Mouse (Mus musculus) kidney, adult 2 months (tissue): Measurements from ENCODE around the gene Olfr874. TPM values are rescaled to one million over a fixed set of nuclear protein-coding genes. Genes with fewer than 3 reads are reported as not detected.
"Not testable (repeated sequence)": the region's sequence is repeated elsewhere in the genome, so short reads cannot be mapped to it uniquely, and the experiment has no call there.

Source experiments
- DNase-seq: peaks from one replicate; pipeline ENCODE4 v3.0.0; 2021
- H3K27ac ChIP-seq: fragments of 200-500 bp; 2 replicates; pipeline ENCODE4 v1.5.1; 2012; ENCODE audit warnings: low read depth, low read length, control low read depth, inconsistent platforms; ENCODE audit not compliant: insufficient read depth
- H3K27me3 ChIP-seq: fragments of 200-500 bp; replicated peaks from 2 replicates; pipeline ENCODE4 v1.6.1; 2012; ENCODE audit warnings: mild to moderate bottlenecking, moderate library complexity, low read length, inconsistent platforms; ENCODE audit not compliant: control insufficient read depth, insufficient read depth
- H3K36me3 ChIP-seq: fragments of 200-500 bp; 2 replicates; pipeline ENCODE4 v1.6.1; 2012; ENCODE audit warnings: mild to moderate bottlenecking, moderate library complexity, low read length, inconsistent platforms; ENCODE audit not compliant: control insufficient read depth, insufficient read depth
- H3K4me1 ChIP-seq: fragments of 200-500 bp; 2 replicates; pipeline ENCODE4 v1.6.1; 2011; ENCODE audit warnings: low read length; ENCODE audit not compliant: control insufficient read depth, insufficient read depth
- H3K4me3 ChIP-seq: fragments of 200-500 bp; 2 replicates; pipeline ENCODE4 v1.5.1; 2011; ENCODE audit warnings: mild to moderate bottlenecking, low read depth, low read length, control low read depth; ENCODE audit not compliant: insufficient read depth
- CTCF ChIP-seq: fragments of 200-500 bp; conservative IDR thresholded peaks from 2 replicates; pipeline ENCODE4 v1.5.1; 2011; ENCODE audit warnings: low read depth, mild to moderate bottlenecking, control low read depth, low read length, moderate library complexity, mixed read lengths; ENCODE audit not compliant: insufficient read depth, insufficient read length
- POLR2A ChIP-seq: fragments of 200-500 bp; IDR thresholded peaks from one replicate; pipeline ENCODE4 v1.6.1; 2011; ENCODE audit warnings: low read depth, low read length, control low read depth
- WGBS: fragments of 180-500 bp; shearing (Covaris S2); methylation state at CpG from one replicate; pipeline ENCODE4 v1.1.7; 2018; 5-methylcytosine and 5-hydroxymethylcytosine counted together
- polyA plus RNA-seq: library from polyadenylated mRNA; depleted of rRNA; stranded (reverse); fragments of >200 nt; gene quantifications from 2 replicates; pipeline ENCODE4 v1.2.3, GENCODE M21; 2012; rRNA removed

The Olfr874 gene
- polyA plus RNA-seq, 1 experiment: not detected

GRCm38 (mm10) chr9:37762541-37762940 is 17.6 kb downstream of the Olfr874 start:
- H3K27ac ChIP-seq: no peak overlapping the region
- no peaks in the 10 kb centered on the region for H3K27me3 ChIP-seq
- no peak overlapping the region for H3K4me3 ChIP-seq
- no peak for DNase-seq
- no peaks in the 10 kb centered on the region for H3K36me3 ChIP-seq
- 41% methylated on average over 2 of the region's 2 CpGs for WGBS
- TF ChIP-seq CTCF: no peak
- H3K4me1 ChIP-seq: no peaks in the 10 kb centered on the region

GRCm38 (mm10) chr9:37770661-37771060 is 25.8 kb downstream of the Olfr874 start:
- WGBS: 63% methylated on average over 2 of the region's 2 CpGs
- Histone ChIP-seq H3K27ac (no peak overlapping the region), H3K4me3 (no peak overlapping the region), H3K36me3 (no peaks in the 10 kb centered on the region), H3K4me1 (no peaks in the 10 kb centered on the region), H3K27me3 (no peaks in the 10 kb centered on the region)
- TF ChIP-seq CTCF (no peak), POLR2A (no peak)
- no peak for DNase-seq

DNA sequence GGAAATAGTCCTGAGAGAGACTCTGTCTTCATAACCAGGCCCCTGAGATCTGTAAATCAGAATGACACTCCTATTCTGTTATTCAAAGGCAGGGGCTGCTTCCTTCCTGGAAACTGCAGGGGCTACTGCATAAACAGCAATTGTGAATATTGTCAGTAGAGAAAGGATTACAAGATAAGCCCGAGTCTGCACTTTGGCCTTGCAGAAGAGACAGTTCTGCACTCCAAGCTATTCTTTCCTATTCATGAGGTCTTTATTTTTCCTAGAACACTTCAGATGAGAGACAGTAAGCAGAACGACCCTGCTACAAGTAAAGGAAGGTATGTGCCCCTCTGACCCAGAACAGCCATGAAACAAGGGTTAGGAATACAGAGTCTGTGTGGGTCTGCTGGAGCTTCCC is 26.9 kb downstream of the Olfr874 start, which contains the start of gene Olfr875:
Gene Olfr875, plus strand, starts transcription at position 99 of the 400 bp plus-strand sequence.
- TF ChIP-seq CTCF (no peak), POLR2A (no peak)
- H3K27ac ChIP-seq: no peak within 1 kb of the TSS
- 25% methylated on average over 2 of the region's 2 CpGs for WGBS
- no peaks in the 10 kb centered on the region for H3K27me3 ChIP-seq
- no peaks in the 10 kb centered on the region for H3K4me1 ChIP-seq
- H3K36me3 ChIP-seq: no peaks in the 10 kb centered on the region
- DNase-seq: no peak
- H3K4me3 ChIP-seq: no peak within 1 kb of the TSS

GRCm38 (mm10) chr9:37782766-37783260 is 37.9 kb downstream of the Olfr874 start:
- H3K27ac ChIP-seq: no peak overlapping the region
- H3K4me3 ChIP-seq: no peak overlapping the region
- 7% methylated on average over 7 of the region's 7 CpGs for WGBS
- peak; percentile 41 for DNase-seq
- H3K27me3 ChIP-seq: no peaks in the 10 kb centered on the region
- H3K4me1 ChIP-seq: 0 out of 2 replicates have a peak, but pooled peaks cover 2% of the 10 kb centered on the region
- H3K36me3 ChIP-seq: no peaks in the 10 kb centered on the region
- TF ChIP-seq POLR2A (no peak), CTCF (no peak)

GRCm38 (mm10) chr9:37783394-37784387 is 38.8 kb downstream of the Olfr874 start:
- H3K27ac ChIP-seq, H3K27me3 ChIP-seq, H3K4me3 ChIP-seq, H3K4me1 ChIP-seq, DNase-seq, H3K36me3 ChIP-seq: not testable (repeated sequence)
- 53% methylated on average over 11 of the region's 15 CpGs for WGBS

DNA sequence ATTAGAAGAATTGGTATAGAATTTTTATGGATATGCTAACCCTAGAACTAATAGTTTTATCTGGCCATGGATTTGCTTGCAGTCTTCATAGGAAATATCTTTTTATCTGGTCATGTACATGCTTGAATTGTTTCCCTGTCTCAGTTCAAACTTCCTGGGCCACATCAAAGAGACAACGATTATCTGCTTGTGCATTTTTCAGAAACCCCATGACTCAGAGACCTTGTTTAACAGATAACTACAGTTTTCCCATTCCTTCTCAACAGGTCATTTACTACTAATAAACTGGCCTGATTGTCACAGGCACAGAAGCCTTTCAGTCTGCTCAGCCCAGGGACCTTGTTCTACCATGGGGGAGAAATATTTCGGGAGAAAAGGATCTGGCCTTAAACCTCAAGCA is 41.5 kb downstream of the Olfr874 start:
- DNase-seq: no peak
- Histone ChIP-seq H3K27me3 (no peaks in the 10 kb centered on the region), H3K27ac (no peak overlapping the region), H3K4me1 (0 out of 2 replicates have a peak, but pooled peaks cover 2% of the 10 kb centered on the region), H3K4me3 (no peak overlapping the region), H3K36me3 (no peaks in the 10 kb centered on the region)
- WGBS: 73% methylated on average over 2 of the region's 2 CpGs
- TF ChIP-seq CTCF (no peak), POLR2A (no peak)

Other genes with a start within 250 kb of the Olfr874 start
- 54.9 and 55.5 TPM in 2 replicates for gene Esam, start 217.0 kb upstream of the Olfr874 start, polyA plus RNA-seq
- gene Vsig2, start 205.9 kb upstream of the Olfr874 start, polyA plus RNA-seq: 7.6 and 9.1 TPM in 2 replicates
- gene Nrgn, start 192.2 kb upstream of the Olfr874 start, polyA plus RNA-seq: 4.7 and 7.7 TPM in 2 replicates
- gene Siae, start 189.4 kb upstream of the Olfr874 start, polyA plus RNA-seq: 17.8 and 18.3 TPM in 2 replicates
- 3.1 and 3.5 TPM in 2 replicates for gene Spa17, start 131.4 kb upstream of the Olfr874 start, polyA plus RNA-seq
- gene Tbrg1, start 87.8 kb upstream of the Olfr874 start, polyA plus RNA-seq: 34.6 and 34.8 TPM in 2 replicates
- gene Panx3, start 75.9 kb upstream of the Olfr874 start, polyA plus RNA-seq: not detected in 2 replicates
- not detected in 2 replicates for gene Olfr160, start 28.9 kb upstream of the Olfr874 start, polyA plus RNA-seq
- not detected in 2 replicates for gene Olfr875, start 26.8 kb downstream of the Olfr874 start, polyA plus RNA-seq
- gene Olfr876, start 57.9 kb downstream of the Olfr874 start, polyA plus RNA-seq: not detected in 2 replicates
- not detected in 2 replicates for gene Olfr877, start 109.2 kb downstream of the Olfr874 start, polyA plus RNA-seq
- gene Olfr145, start 151.6 kb downstream of the Olfr874 start, polyA plus RNA-seq: not detected in 2 replicates
- not detected in 2 replicates for gene Olfr878, start 172.7 kb downstream of the Olfr874 start, polyA plus RNA-seq
- not detected in 2 replicates for gene Olfr881, start 246.7 kb downstream of the Olfr874 start, polyA plus RNA-seq